Mouse (Mus musculus) C2C12 (cell line): Measurements from ENCODE around the gene Lgals8.

ENCODE experiments used
- CTCF ChIP-seq: IDR thresholded peaks from one replicate; pipeline ENCODE4 v1.5.1; 2011; ENCODE audit not compliant: control insufficient read depth, insufficient read depth, insufficient read length
- USF1 ChIP-seq: IDR thresholded peaks from one replicate; pipeline ENCODE4 v1.6.1; 2011; ENCODE audit warnings: low read depth, mild to moderate bottlenecking, control low read depth, moderate library complexity

- TF ChIP-seq CTCF (no peak), USF1 (no peak)
These were observed 8.0 kb downstream of the Lgals8 start for GRCm38 (mm10) chr13:12456711-12457110.
